Mouse (Mus musculus): ENCODE measurements around the gene Cebpz.

- no peak for TF ChIP-seq CTCF (IDR thresholded peaks at IDR 0.05; ENCODE audit: low read depth, low read length)
- no peak for TF ChIP-seq GATA1 (IDR thresholded peaks at IDR 0.05; ENCODE audit: borderline replicate concordance, low read length)
- TF ChIP-seq POLR2AphosphoS5 (IDR thresholded peaks at IDR 0.05; ENCODE audit: insufficient replicate concordance, low read depth, low read length), result no peak
Observed at GRCm38 (mm10) chr17:78883291-78883690, 53.6 kb downstream of the Cebpz start.
